Mouse (Mus musculus) brain, embryonic 14.5 days (tissue): ENCODE data around the gene Adck1.

Experiments
- CTCF ChIP-seq: fragments of 200-500 bp; IDR thresholded peaks from 2 replicates; pipeline ENCODE4 v1.5.1; 2012; ENCODE audit warnings: inconsistent platforms, mild to moderate bottlenecking, moderate library complexity, borderline replicate concordance; ENCODE audit not compliant: insufficient read depth, insufficient read length; ENCODE audit errors: extremely low read depth
- POLR2A ChIP-seq: fragments of 200-500 bp; IDR thresholded peaks from 2 replicates; pipeline ENCODE4 v1.6.1; 2012; ENCODE audit warnings: mild to moderate bottlenecking, inconsistent platforms, borderline replicate concordance; ENCODE audit not compliant: poor library complexity, insufficient read depth, insufficient read length, severe bottlenecking; ENCODE audit errors: extremely low read depth

DNA sequence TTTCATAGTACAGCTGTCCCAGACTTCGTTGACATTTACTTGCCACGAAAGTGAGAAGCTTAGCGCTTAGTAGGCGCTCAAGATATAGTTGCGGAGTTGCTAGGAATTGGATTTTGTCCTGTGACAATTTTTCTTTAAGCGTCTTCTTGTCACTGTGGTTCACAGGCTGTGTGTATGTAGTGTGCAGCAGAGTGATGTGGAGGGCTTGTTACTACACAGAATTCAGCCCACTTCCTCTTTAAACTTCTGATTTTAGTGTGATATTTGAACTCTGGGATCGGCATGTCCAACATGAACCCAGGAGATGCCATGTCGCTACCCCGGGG, 729 bp downstream of the Adck1 start:
- TF ChIP-seq CTCF (no peak), POLR2A (no peak)
